Mouse (Mus musculus): Measurements from ENCODE around the gene Scn1b.

- TF ChIP-seq CTCF (IDR thresholded peaks at IDR 0.05; ENCODE audit: insufficient read depth, low read depth, low read length), result no peak
- TF ChIP-seq POLR2A (IDR thresholded peaks at IDR 0.05; ENCODE audit: insufficient read depth, low read depth, low read length), result no peak
Observed at GRCm38 (mm10) chr7:31074713-31075069, 52.1 kb downstream of the Scn1b start.

Measured in olfactory bulb, adult 2 months (tissue).